Mouse (Mus musculus) megakaryocyte, embryonic 14.5 days (primary cell): Measurements from ENCODE around the gene Tmprss12.
"Not testable (repeated sequence)": the region's sequence is repeated elsewhere in the genome, so short reads cannot be mapped to it uniquely, and the experiment has no call there.

Source experiments
- FLI1 ChIP-seq: IDR thresholded peaks from 2 replicates; pipeline ENCODE4 v1.6.1; 2012; ENCODE audit warnings: low read length, inconsistent platforms, mixed read lengths
- GATA1 ChIP-seq: IDR thresholded peaks from 3 replicates; pipeline ENCODE4 v1.6.1; 2012; ENCODE audit warnings: mixed read lengths, low read length, inconsistent platforms, borderline replicate concordance

DNA sequence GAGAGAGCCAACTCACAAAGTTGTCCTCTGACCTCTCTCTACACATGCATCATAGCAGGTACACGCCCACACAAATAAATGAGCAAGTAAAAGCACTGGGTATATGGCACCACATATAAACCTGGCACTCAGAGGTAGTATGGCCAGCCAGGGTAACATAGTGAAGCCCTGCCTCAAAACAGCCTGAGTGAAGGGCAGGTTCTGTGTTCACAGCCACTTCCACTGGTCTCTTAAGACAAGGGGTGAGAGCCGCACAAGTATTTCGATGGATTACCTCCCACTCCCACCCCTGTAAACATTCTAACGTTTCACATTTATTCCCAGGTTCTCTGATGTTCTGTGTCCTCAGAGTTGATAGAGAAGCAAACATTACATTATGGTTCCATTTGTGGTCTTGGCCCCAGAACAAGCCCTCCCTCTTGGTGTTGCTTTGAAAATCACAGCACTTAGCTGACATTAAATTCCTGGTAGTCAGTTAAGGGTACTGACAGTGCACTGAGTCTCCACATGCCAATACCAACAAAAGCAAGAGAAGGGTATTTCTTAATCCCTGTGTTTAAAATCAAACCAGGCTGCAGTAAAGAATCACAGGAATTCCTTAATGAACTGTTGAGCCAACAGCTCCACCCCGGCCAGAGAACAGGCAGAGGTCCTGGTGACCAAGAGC lies 60.8 kb downstream of the Tmprss12 start:
- not testable (repeated sequence) for TF ChIP-seq GATA1, FLI1
